Mouse (Mus musculus) G1E (cell line): Measurements from ENCODE around the gene Sorcs3.

Experiments
- CTCF ChIP-seq: IDR thresholded peaks from 2 replicates; pipeline ENCODE4 v1.5.1; 2012; ENCODE audit warnings: low read depth, low read length, inconsistent platforms, mixed read lengths
- GATA1 ChIP-seq: IDR thresholded peaks from 2 replicates; pipeline ENCODE4 v1.6.1; 2012; ENCODE audit warnings: borderline replicate concordance, low read length, inconsistent platforms, mixed read lengths

- TF ChIP-seq CTCF (no peak), GATA1 (no peak)
These were observed 521.8 kb downstream of the Sorcs3 start for GRCm38 (mm10) chr19:48727601-48728000.
